Mouse (Mus musculus): ENCODE measurements around the gene Trmt44. TPM values are rescaled to one million over a fixed set of nuclear protein-coding genes. Genes with fewer than 3 reads are reported as not detected.
A peak's percentile ranks its signal among the peaks of the same experiment; 100 is the strongest.
"Not testable (repeated sequence)": the region's sequence is repeated elsewhere in the genome, so short reads cannot be mapped to it uniquely, and the experiment has no call there.

The Trmt44 gene
- polyA plus RNA-seq, 1 experiment from 2014 or later = 3.9 TPM

DNA sequence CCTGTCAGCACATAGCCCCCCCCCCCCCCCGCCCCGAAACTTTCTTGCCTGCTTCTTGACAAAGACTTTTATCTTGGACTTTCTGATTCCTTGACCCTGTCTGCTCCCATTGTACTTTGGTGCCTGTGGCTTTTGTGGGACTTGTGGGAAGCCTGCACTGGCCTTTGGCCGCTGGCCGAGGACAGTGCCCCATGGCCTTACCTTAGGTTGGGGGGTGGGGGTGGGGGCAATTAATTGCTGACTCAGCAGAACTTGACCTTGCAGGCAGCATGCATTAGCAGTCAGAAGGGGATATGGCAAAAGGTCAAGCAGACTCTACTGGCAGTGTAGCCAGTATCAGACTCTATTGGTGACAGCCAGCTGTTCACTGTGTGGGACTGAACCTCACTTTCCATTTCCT, 16.6 kb upstream of the Trmt44 start:
- Histone ChIP-seq H3K4me3 (no peak overlapping the region), H3K9ac (no peak overlapping the region), H3K9me3 (peaks cover 5% of the 10 kb centered on the region), H3K36me3 (peaks cover 77% of the 10 kb centered on the region), H3K27me3 (replicated peaks) (no peaks in the 10 kb centered on the region), H3K4me1 (no peaks in the 10 kb centered on the region), H3K27ac (replicated peaks) (no peak overlapping the region), H3K4me2 (no peak overlapping the region)
- no peak for ATAC-seq (ENCODE audit: extremely low read depth, insufficient number of reproducible peaks, low FRiP score, low TSS enrichment)
- WGBS = 77% methylated on average over 4 of the region's 4 CpGs

- not testable (repeated sequence) for ATAC-seq (ENCODE audit: extremely low read depth, insufficient number of reproducible peaks, low FRiP score, low TSS enrichment)
Observed at GRCm38 (mm10) chr5:35584259-35584658, 9.4 kb upstream of the Trmt44 start.

DNA sequence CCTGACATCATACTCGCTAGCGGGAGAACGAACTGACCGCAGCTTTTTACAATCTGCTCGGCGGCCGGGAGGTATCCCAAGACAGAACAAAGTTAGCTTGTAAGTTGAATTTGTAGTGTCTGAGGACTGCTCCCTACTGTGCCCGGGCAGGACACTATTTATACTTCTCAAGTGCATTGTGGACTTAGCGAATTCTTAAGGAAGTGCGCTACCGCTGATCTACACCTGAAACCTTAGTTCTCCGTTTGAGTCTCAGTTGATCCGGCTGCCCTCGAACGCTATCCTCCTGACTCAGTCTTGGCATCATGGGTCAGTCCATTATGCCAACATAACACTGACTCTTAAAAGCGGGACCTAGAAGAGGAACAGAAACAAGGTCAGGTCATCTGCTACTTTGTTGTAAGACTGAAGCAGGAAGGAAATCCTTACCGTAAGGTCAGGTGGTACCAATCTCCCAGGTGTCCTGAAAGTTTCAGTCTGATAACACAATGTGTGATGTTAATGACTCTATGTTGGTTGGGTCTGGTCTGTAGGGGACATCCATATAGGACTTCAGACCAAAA, 8.4 kb upstream of the Trmt44 start:
- Histone ChIP-seq H3K4me3 (peak overlapping the region; percentile 70), H3K4me1 (peaks cover 13% of the 10 kb centered on the region), H3K9ac (peak overlapping the region; percentile 84), H3K27me3 (replicated peaks) (peaks cover 25% of the 10 kb centered on the region), H3K36me3 (peaks cover 11% of the 10 kb centered on the region), H3K27ac (replicated peaks) (peak overlapping the region; percentile 67), H3K4me2 (peak overlapping the region; percentile 83), H3K9me3 (no peaks in the 10 kb centered on the region)
- WGBS = 3% methylated on average over 17 of the region's 17 CpGs
- no peak for ATAC-seq (ENCODE audit: extremely low read depth, insufficient number of reproducible peaks, low FRiP score, low TSS enrichment)

More at GRCm38 (mm10) chr5:35584259-35584658, 9.4 kb upstream of the Trmt44 start:
- WGBS = 74% methylated on average over 2 of the region's 2 CpGs
- H3K9ac ChIP-seq; H3K4me2 ChIP-seq; H3K27ac ChIP-seq (replicated peaks); H3K9me3 ChIP-seq; H3K4me3 ChIP-seq: not testable (repeated sequence)
- Histone ChIP-seq H3K36me3 (peaks cover 21% of the 10 kb centered on the region), H3K27me3 (replicated peaks) (peaks cover 20% of the 10 kb centered on the region), H3K4me1 (peaks cover 13% of the 10 kb centered on the region)

DNA sequence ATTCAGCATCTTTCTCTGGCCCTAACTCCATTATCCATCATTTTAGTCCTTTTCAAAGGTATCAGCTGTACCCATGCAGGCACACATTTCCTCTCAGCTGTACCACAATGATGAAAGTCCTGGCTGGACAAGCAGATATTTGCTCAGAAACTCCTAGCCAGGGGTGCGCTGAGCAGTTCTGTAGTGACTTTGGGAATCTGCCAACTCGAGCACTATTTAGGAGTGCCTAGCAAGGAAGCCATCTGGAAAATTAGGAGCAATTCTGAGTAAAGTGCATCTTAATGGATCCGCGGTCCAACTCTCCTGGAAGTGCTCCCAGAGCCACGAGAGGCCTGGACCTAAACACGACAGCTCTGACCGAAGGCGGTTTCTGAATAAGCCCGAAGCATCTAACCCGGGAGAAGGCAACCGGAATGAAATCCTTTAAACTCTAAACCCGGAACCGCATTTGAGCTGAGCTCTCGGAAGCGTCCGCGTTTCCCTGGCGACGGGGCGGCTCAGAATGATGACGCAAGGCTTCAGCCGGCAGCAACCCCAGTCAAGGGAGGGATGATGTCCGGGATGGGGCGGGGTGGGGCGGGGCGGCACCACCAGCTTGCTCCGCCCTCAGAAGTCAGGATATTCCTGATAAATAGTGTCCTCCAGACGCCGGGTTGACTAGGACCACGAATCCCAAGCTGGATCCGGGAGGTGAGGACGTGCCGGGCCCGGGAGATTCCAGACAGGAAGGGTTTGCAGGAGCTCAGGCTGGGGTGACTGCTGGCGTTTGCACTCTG, 7.8 kb upstream of the Trmt44 start, which contains the start of gene Acox3:
TSS of gene Acox3 (plus strand) at position 596 of the 776 bp plus-strand sequence.
- H3K4me1 ChIP-seq = peaks cover 13% of the 10 kb centered on the region
- peak; percentile 87 for ATAC-seq (ENCODE audit: extremely low read depth, insufficient number of reproducible peaks, low FRiP score, low TSS enrichment)
- H3K27me3 ChIP-seq (replicated peaks) = peaks cover 30% of the 10 kb centered on the region
- H3K4me3 ChIP-seq = peak within 1 kb of the TSS; percentile 70
- WGBS = under 1% methylated on average over 35 of the region's 35 CpGs
- peaks cover 6% of the 10 kb centered on the region; the same call in 1 of the 2 replicates for H3K36me3 ChIP-seq
- no peaks in the 10 kb centered on the region for H3K9me3 ChIP-seq
- H3K9ac ChIP-seq = peak within 1 kb of the TSS; percentile 84
- peak within 1 kb of the TSS; percentile 83 for H3K4me2 ChIP-seq
- peak within 1 kb of the TSS; percentile 67 for H3K27ac ChIP-seq (replicated peaks)

GRCm38 (mm10) chr5:35580156-35580922, 5.5 kb upstream of the Trmt44 start:
- no peak overlapping the region for H3K4me2 ChIP-seq
- 53% methylated on average over 3 of the region's 3 CpGs for WGBS
- H3K4me3 ChIP-seq = no peak overlapping the region
- H3K9ac ChIP-seq = no peak overlapping the region
- H3K27me3 ChIP-seq (replicated peaks) = peaks cover 30% of the 10 kb centered on the region
- no peaks in the 10 kb centered on the region for H3K9me3 ChIP-seq
- H3K36me3 ChIP-seq = no peaks in the 10 kb centered on the region
- no peak overlapping the region for H3K27ac ChIP-seq (replicated peaks)
- H3K4me1 ChIP-seq = peaks cover 14% of the 10 kb centered on the region
- no peak for ATAC-seq (ENCODE audit: extremely low read depth, insufficient number of reproducible peaks, low FRiP score, low TSS enrichment)

DNA sequence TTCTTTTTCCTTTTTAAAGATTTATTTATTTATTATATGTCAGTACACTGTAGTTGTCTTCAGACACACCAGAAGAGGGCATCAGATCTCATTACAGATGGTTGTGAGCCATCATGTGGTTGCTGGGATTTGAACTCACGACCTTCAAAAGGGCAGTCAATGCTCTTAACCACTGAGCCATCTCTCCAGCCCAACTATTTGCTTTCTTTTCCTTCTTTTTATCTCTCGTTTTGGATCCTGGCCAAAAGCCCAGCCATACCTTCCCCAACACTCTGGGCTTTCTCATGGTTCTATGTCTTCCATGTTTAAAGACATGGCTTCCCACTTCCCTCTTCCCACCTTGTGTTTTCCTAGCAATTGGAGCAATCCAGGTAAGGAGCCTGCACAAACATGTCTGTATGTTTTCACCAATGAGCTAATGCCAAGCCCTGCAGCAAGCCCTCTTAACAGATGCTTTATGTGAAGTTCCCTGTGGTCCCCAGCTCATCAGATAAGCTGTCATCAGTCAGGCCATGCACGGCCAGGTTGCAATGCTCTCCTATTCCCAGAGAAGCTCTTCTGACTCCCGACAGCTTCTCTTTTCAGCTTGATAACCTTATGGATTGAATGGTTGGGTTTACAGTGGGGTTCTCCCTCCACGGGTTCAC, 4.5 kb upstream of the Trmt44 start:
- H3K27ac ChIP-seq (replicated peaks) = no peak overlapping the region
- ATAC-seq (ENCODE audit: extremely low read depth, insufficient number of reproducible peaks, low FRiP score, low TSS enrichment) = no peak
- H3K4me3 ChIP-seq = no peak overlapping the region
- peaks cover 18% of the 10 kb centered on the region for H3K4me1 ChIP-seq
- no peak overlapping the region for H3K4me2 ChIP-seq
- H3K27me3 ChIP-seq (replicated peaks) = peaks cover 30% of the 10 kb centered on the region
- no peaks in the 10 kb centered on the region for H3K9me3 ChIP-seq
- no peaks in the 10 kb centered on the region for H3K36me3 ChIP-seq
- 41% methylated on average over 5 of the region's 5 CpGs for WGBS
- no peak overlapping the region for H3K9ac ChIP-seq

- Histone ChIP-seq H3K4me1 (peaks cover 21% of the 10 kb centered on the region), H3K9me3 (no peaks in the 10 kb centered on the region), H3K4me2 (no peak overlapping the region), H3K27ac (replicated peaks) (no peak overlapping the region), H3K9ac (no peak overlapping the region), H3K4me3 (no peak overlapping the region), H3K27me3 (replicated peaks) (peaks cover 30% of the 10 kb centered on the region), H3K36me3 (peaks cover 5% of the 10 kb centered on the region)
- WGBS = 60% methylated on average over 2 of the region's 2 CpGs
- no peak for ATAC-seq (ENCODE audit: extremely low read depth, insufficient number of reproducible peaks, low FRiP score, low TSS enrichment)
Observed at GRCm38 (mm10) chr5:35578411-35578810, 3.5 kb upstream of the Trmt44 start.

DNA sequence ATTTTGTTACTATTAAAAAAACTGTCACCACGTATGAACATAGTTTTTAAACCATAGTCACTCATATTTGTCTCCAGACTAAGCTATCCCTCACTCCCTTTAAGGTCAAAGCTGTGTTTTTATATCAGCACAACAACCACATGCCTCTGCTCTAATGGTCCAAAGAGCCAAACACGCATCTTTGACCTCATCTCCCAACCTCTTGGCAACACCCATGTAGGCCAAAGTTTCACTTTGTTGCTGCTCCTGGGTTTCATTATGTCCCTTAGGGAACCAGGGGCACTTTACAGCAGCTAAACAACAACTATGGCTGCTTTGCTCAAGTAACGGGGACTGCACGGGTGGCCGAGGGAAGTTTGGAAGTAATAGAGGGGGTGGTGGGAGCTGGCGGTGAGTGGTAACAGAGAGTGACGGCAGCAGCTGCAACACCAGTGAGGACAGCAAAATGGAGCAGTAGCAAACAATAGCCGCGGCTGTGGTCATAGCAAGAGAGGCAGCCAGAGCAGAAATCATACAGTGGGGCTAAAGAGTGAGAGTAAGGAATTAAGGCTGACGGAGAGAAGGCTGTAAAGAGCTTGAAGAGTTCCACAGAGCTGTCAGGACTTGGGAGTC, 1.6 kb upstream of the Trmt44 start:
- peaks cover 23% of the 10 kb centered on the region for H3K36me3 ChIP-seq
- 87% methylated on average over 10 of the region's 10 CpGs for WGBS
- no peak overlapping the region for H3K9ac ChIP-seq
- H3K4me1 ChIP-seq = peaks cover 14% of the 10 kb centered on the region
- H3K27ac ChIP-seq (replicated peaks) = no peak overlapping the region
- no peak overlapping the region for H3K4me2 ChIP-seq
- no peak for ATAC-seq (ENCODE audit: extremely low read depth, insufficient number of reproducible peaks, low FRiP score, low TSS enrichment)
- no peaks in the 10 kb centered on the region for H3K9me3 ChIP-seq
- H3K27me3 ChIP-seq (replicated peaks) = peaks cover 29% of the 10 kb centered on the region
- no peak overlapping the region for H3K4me3 ChIP-seq

DNA sequence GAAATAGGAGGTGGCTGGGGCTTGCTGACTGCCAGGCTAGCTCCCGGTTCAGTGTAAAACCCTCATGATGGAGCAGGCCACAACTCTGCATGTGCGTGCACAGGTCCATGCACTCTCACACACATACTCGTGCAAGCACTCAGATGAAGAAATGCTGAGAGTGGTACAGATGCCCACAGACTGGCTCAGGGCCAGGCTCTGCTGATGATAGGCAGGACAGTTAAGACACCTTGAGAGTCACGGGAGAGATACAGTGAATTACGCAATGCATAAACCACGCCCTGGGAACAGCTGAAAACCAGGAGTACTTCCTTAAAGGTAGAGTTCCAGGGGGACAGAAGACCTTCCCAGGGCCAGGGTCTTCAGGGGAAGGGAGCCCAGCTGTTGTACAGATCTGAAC, 3.3 kb downstream of the Trmt44 start:
- no peaks in the 10 kb centered on the region for H3K27me3 ChIP-seq (replicated peaks)
- H3K9ac ChIP-seq = no peak overlapping the region
- peaks cover 72% of the 10 kb centered on the region for H3K36me3 ChIP-seq
- no peak overlapping the region for H3K27ac ChIP-seq (replicated peaks)
- ATAC-seq (ENCODE audit: extremely low read depth, insufficient number of reproducible peaks, low FRiP score, low TSS enrichment) = no peak
- H3K4me2 ChIP-seq = no peak overlapping the region
- H3K4me3 ChIP-seq = no peak overlapping the region
- WGBS = 92% methylated on average over 6 of the region's 6 CpGs
- H3K4me1 ChIP-seq = peaks cover 14% of the 10 kb centered on the region
- H3K9me3 ChIP-seq = no peaks in the 10 kb centered on the region

- Histone ChIP-seq H3K27me3 (replicated peaks) (no peaks in the 10 kb centered on the region), H3K4me1 (peaks cover 17% of the 10 kb centered on the region), H3K4me3 (no peak overlapping the region), H3K4me2 (no peak overlapping the region), H3K9me3 (no peaks in the 10 kb centered on the region), H3K27ac (replicated peaks) (no peak overlapping the region), H3K9ac (no peak overlapping the region), H3K36me3 (peaks cover 99% of the 10 kb centered on the region)
- ATAC-seq (ENCODE audit: extremely low read depth, insufficient number of reproducible peaks, low FRiP score, low TSS enrichment) = no peak
- 82% methylated on average over 4 of the region's 4 CpGs for WGBS
Observed at GRCm38 (mm10) chr5:35566632-35567031, 8.2 kb downstream of the Trmt44 start.

DNA sequence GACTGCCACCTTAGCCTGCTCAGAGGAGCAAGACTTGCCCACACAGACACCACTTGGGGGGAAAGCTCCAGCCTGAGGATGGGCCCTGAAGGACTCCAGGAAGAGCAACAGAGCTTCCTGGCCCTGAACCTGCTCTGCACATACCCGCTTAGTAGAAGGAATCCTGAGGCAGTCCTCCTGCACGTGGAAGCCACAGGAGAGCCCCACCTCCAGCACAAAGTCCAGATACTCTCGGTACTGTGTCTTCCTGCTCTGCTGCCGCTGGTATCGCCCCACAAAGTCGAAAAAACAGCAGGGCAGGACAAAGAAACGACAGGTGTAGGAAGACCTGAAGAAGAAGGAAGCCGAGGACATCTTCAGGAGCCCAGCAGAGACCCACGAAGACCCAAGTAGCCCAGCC, 9.7 kb downstream of the Trmt44 start:
- no peaks in the 10 kb centered on the region for H3K9me3 ChIP-seq
- no peaks in the 10 kb centered on the region for H3K27me3 ChIP-seq (replicated peaks)
- H3K36me3 ChIP-seq = peaks cover 97% of the 10 kb centered on the region
- H3K9ac ChIP-seq = no peak overlapping the region
- no peak for ATAC-seq (ENCODE audit: extremely low read depth, insufficient number of reproducible peaks, low FRiP score, low TSS enrichment)
- H3K27ac ChIP-seq (replicated peaks) = no peak overlapping the region
- WGBS = 85% methylated on average over 9 of the region's 9 CpGs
- H3K4me1 ChIP-seq = peaks cover 21% of the 10 kb centered on the region
- H3K4me3 ChIP-seq = no peak overlapping the region
- H3K4me2 ChIP-seq = no peak overlapping the region

Measured in heart, embryonic 13.5 days (tissue).